Mouse (Mus musculus) thymus, adult 2 months (tissue): ENCODE measurements around the gene Iqcn.

Experiments
- CTCF ChIP-seq: fragments of 200-500 bp; IDR thresholded peaks from 2 replicates; pipeline ENCODE4 v1.5.1; 2012; ENCODE audit warnings: mild to moderate bottlenecking, control low read depth, low read length, moderate library complexity, borderline replicate concordance; ENCODE audit not compliant: control insufficient read depth, poor library complexity, insufficient read depth; ENCODE audit errors: extremely low read depth
- POLR2A ChIP-seq: fragments of 200-500 bp; IDR thresholded peaks from 2 replicates; pipeline ENCODE4 v1.6.1; 2012; ENCODE audit warnings: mild to moderate bottlenecking, low read length, control low read depth, moderate library complexity; ENCODE audit not compliant: control insufficient read depth, poor library complexity, insufficient read depth; ENCODE audit errors: extremely low read depth

DNA sequence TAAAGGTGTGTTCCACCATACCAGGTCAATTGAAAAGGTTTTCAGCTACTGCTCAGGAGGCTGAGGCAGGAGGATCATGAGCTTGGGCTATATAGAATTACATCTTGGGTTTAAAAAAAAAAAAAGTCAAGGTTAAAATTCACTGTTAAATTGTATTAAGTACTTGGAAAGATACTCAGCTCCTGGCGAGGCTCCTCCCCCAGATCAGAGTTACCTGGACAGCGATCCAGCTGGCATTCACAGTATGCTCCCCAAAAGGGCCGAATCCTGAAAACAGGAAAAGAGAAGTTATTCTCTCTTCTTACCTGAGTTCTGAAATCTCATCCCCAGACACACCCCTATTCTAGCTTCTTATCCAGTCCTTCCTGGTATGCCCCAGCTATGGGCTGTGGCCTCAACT, 46.0 kb upstream of the Iqcn start:
- no peak for TF ChIP-seq POLR2A
- no peak for TF ChIP-seq CTCF
